Mouse (Mus musculus): Measurements from ENCODE around the gene Olfr380.

The Olfr380 gene

DNA sequence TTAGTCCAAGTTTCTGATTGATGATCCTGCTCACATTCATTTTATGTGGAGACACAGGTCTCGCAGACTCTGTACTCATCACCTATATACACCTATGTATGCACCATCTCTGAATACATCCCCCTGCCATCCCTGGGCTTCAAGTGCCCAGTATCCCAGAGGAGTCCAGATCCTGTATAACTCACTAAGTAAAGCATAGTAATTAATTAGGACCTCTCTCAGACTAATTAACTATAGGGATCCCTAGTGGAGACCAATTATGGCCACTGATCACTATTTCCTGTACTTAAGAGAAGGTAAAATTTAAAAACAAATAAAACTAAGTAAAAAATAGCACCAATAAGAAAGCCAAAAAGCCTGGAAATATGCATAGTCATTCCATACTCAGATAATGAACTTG lies at the start of gene Olfr380:
Gene Olfr380 (minus strand): TSS at position 101 of the 400 bp plus-strand sequence.
- DNase-seq (ENCODE audit: low spot score) = no peak

DNA sequence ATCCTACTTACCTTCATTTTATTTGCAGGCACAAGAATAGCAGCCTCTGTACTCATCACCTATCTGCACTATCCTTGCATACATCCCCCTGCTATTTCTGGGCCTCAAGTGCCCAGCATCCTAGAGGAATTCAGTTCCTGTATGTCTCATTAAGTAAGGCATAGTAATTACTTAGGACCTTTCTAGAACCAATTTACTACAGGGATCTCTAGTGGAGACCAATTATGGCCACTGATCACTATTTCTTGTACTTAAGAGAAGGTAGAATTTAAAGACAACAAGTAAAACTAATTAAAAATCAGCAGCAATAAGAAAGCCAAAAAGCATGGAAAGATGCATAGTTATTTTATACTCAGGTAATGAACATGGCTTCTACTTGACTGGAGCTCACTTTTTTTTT lies 34.2 kb upstream of the Olfr380 start, which contains the start of gene Olfr381:
Gene Olfr381 (minus strand): TSS at position 101 of the 400 bp plus-strand sequence.
- DNase-seq (ENCODE audit: low spot score) = no peak

DNA sequence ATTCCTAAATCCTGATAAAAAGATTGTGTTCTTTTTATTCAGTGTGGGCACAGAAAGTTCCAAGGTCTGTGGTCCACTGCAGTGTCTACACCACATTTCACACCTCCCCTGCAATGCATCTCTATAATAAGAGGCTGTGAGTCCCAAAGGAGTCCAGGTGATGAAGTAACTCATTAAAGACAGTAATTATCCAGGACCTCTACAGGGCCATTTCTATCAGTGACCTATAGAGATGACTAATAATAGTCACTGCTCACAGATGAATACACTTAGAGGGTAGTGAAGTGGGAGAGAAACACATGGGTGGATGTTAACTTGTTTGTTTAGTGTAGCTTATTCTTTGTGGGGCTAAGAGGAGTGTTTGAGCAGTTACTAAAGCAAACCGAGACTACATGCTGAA lies 28.9 kb downstream of the Olfr380 start, which contains the start of gene Olfr378:
Gene Olfr378 (minus strand): TSS at position 101 of the 400 bp plus-strand sequence.
- no peak for DNase-seq (ENCODE audit: low spot score)
